Mouse (Mus musculus): ENCODE measurements at regions not wholly inside any gene's neighbourhood (a gene's known extent, or its start where the extent isn't known, plus 50 kb on each side); places are given as distances from the start of the nearest gene placed in this dataset.

DNA sequence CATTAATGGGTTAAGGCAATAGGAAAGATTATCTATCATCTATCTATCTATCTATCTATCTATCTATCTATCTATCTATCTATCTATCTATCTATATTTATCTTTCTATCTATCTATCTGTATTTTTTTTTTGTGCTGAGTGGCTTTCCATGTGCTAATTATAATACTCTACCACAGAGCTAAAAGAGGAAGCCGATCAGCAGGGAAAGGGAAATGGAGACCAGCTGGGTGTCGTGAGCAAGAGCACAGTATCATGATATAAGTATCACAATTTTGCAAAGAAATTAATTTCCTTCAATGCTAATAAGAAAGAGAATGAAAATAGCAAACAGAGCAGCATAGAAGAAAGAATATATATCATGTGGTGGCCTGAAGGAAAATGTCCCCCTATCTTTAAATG is 69.6 kb downstream of the Cldn1 start:
- no peak for DNase-seq (ENCODE audit: low spot score)

DNA sequence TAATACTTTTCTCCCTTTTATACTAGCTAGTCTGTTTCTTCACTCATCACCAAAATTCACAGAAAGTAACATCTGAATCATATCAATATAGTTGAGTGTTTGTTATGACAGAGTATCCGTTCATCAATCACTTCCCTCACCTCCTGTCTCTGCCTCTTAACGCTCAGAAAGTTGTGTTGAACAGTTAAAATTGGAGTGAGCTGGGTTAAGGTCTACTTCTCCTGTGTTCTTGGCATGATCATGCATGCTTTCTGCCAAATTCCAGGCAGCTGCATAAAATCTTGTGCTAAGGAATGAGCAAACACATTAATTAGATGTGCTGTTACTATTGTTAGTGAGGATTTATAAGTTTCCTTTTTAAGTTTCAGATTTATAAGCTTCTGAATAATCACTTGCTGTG is 79.9 kb downstream of the Cldn1 start:
- DNase-seq (ENCODE audit: low spot score): no peak

DNA sequence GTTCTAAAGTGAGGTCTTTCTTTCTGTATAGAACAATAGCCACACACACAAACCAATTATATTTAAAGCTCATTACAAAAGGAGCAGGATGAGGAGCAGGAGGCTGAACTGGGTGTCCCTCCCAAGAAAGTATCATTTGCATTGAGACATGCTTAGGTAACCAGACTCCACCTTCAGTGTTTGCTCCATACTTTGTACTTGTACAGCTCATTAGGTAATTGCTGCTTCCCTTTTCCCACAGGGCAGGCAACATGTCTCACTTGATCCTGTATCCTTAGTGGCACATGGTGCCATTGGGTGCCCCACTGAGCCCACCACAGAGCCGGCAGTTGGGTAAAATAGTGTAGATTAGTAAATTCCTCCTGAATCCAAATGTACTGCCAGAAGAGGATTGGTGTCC is 86.0 kb downstream of the Cldn1 start:
- DNase-seq (ENCODE audit: low spot score): no peak

DNA sequence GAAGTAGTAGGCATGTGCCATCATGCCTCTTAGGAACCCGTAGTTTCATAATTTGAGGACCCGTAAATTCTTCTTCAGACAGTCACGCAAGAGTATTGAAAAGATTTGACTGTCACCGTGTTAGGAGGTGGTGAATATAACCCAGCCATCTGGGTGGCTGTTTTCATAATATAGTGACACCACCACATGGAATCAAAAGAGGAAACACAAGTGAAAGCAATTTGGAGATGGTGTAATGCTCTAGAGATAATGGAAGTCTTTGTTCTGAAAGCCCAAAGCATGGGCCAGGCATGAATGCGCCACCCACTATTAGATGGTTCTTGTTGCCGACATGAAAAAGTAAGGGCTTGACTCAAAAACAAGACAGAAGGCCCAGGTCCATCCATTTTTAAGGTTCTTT is 86.9 kb downstream of the Cldn1 start:
- DNase-seq (ENCODE audit: low spot score): no peak

DNA sequence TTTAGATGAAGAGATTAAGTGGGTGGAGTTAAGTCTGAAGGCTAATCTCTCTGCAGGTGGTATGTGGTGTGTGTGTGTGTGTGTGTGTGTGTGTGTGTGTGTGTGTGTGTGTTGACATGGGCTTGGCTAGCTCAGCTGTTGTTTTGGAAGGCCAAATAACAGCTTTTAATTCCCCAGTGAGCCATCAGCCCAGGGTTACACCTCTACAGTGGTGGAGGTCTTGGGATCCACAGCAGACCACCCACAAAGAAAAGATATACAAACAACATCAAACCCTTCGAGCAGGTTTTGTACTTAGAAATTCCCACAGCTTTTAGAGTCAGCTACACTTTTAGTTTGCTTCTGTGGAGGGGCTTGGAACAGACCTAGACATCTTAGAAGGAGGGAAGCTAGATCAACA is 89.2 kb downstream of the Cldn1 start:
- no peak for DNase-seq (ENCODE audit: low spot score)

DNA sequence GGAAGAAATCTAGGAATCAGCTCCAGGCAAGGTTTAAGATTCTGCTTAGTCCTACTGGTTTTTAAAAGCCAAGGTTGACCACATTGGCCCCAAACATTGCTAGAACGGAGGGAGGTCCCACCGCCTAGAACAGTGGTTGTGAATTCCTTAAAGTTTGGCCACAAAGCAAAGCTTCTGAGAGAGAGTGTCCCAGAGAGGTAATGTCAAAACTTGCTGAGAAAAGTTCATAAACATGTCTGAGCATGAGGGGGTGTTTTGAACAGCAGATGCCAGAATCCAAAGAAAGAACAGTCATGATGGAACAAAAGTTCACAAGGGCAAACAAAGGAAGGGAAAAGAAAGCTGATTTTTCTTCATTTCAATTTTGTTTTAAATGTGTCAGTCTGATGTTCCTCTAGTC is 90.1 kb downstream of the Cldn1 start:
- DNase-seq (ENCODE audit: low spot score): no peak

DNA sequence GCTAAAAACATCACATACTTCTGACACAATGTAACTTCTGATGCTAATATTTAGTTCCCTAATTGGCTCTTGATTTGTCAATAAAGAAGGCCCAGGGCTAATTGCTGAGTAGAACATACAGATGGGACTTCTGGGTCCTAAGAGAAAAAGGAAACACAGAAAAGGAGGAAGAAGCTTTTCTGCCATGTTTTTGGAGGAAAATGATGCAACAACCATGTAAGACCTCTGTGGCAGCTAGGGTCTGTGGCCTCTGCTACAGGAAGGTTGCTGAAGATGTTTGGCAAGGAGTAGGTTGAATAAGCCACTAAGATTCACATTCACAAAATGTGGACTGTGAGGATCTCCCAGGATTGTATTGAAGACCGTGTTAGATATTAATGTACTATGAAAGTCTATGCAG is 94.9 kb downstream of the Cldn1 start:
- DNase-seq (ENCODE audit: low spot score): no peak

DNA sequence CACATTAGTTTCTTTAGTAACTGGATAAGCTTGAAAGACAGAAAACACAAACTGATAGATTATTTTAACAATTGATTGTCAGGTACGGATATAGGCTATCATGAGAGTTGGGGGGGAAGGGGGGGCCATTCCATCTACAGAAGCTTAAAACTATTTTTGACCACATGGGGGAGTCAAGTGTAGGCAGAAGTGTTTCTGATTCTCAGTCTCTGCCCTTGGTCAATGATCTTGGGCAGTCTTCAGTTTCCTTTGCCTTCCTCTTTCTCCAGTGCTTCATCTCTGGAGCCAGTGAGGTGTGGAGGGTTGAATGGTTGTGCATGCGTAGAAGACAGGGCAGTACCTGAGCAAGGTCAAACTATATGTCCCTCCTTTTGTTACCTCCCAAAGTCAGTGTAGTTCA is 118.8 kb downstream of the Cldn1 start:
- DNase-seq (ENCODE audit: low spot score): no peak

DNA sequence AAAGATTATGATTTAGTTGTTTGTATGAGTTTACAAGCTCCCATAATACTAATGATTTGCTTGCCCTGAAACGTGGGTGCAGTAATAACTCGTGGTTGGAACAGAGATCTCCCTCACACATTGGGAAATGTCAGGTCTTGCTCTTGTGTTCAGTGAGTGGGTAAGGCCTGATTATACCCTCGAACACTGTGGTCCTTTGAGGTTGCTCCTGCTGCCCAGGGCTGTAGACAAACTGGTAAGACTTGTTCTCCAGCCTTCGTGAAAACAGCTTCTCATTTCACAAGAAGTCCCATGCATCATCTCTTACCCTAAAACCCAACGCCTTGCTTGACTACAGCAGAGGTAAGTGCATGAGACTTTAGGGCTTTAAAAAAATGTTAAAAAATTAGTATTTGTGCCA is 119.9 kb downstream of the Cldn1 start:
- DNase-seq (ENCODE audit: low spot score): no peak

DNA sequence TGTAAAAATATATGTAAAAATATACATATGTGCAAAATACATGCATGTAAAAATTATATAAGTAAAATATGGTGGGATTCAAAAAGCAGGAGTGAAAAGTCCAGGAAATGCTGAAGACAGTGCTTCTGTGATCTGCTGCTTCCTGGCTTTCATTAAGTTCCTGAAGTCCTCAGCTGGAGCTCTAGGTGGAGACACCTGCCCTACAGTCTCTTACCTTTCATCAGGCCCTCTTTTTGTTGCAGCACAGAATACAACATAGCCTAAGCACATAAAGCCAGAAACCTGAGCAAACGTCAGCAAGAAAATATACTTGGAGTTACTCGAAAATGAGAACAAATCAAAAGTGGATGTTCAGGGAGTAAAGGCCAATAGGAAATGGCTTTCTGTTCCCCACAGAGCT is 120.6 kb downstream of the Cldn1 start:
- no peak for DNase-seq (ENCODE audit: low spot score)

DNA sequence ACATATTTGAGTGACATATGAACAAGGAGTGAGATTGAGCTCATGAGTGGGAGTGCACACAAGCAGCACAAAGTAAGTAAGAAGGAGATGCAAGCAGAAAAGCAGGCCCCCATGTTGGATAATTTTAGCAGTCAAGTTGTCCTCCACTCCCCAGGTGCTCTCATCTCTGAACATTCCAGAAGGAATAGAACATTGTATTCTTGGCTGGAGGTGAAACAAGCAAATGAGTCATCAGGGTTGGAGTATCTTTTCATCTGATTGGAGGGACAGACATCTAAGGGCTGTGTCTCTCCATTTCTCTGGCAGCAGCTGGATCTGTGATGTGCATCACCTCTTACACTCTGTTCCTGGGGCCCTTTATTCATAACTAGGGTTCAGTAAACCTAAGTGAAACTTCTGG is 122.7 kb downstream of the Cldn1 start:
- no peak for DNase-seq (ENCODE audit: low spot score)

DNA sequence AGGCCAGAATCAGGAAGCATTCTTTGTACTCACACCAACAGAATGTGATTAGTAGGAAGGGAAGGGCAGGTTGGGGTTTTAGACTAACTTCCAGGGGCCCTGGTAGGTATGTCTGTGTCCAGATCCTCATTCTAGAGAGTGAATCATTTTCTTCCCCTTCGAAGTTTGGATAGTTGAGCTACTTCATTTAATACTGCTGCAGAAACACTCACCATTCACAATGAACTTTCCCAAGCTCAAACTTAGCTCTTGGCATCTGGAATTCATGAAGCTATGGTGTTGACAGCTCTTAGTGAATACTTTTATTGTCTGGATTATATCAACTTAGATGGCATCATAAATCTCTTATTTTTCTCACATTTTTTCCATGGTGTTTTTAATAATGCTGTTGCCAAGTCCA is 123.7 kb downstream of the Cldn1 start:
- DNase-seq (ENCODE audit: low spot score): no peak

DNA sequence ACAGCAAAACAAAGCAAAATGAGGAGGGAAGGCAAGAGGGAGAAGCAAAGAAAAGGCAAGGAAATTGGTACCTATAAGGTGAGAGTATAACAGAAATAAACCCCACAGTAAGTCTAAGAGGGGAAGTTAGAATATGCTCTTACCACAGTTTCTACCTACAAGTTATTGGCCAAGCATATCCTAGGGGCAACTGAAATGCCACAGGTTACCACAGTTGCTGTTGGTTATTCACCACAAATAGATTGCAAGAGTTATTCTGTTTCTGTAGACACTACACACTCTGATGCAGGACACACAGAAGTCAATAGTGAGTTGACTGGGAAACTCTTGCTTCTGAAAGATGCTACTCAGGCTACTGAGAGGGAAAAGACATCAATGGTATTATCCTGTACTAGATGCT is 129.7 kb upstream of the P3h2 start:
- no peak for DNase-seq (ENCODE audit: low spot score)

DNA sequence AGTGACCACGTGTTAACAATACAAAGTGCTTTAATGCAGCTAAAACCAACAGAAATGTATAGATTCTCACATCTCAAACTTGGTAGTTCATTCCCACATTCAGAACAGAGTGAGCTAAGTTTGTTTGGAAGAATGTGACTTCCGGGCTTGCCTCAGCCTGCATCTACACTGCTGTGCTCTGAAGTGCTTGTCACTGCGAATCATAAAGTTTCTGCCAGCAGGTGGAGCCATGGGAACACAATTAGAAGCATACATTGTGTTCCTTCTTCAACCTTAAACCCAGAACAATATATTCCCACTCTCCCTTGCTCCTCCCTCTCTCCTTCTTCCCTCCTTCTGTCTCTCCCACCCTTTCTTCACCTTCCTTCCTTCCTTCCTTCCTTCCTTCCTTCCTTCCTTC is 128.5 kb upstream of the P3h2 start:
- DNase-seq (ENCODE audit: low spot score): peak; percentile 83

DNA sequence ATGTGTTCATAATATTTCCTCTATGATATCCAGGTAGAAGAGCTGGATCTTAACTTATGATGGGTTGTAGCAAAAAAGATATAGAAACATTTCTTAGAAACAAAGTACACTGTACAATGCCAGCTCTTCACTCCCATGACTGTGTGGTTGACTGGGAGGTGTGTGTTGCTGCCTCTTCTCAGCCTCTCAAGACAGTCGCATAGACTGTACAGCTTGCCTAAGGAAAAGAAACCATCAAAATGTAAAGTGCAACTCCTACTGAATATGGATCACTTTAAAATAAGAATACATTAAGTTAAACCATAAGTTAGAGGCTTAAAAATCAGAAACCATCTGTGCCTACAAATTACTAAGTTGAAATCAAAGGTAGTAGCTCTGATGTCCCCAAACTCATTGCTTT is 125.5 kb upstream of the P3h2 start:
- DNase-seq (ENCODE audit: low spot score): no peak

DNA sequence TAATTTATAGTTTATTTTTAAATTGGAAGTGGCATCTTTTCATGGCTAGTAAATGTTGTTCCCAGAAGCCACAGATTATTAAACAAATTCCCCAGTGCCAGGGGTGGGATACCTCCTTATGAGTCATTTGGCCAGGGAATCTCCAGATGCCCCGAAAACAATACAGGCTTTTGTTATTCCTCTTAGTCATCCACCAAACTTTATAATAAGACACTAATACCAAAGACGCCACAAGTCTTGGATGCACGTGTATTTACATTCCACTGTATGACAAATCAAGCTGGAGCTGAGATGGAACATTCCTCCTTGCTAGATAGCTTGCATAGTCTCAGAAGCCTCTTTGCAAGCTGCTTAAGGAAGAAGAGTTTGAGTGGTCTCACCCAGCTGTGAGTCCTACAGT is 105.8 kb upstream of the P3h2 start:
- no peak for DNase-seq (ENCODE audit: low spot score)

DNA sequence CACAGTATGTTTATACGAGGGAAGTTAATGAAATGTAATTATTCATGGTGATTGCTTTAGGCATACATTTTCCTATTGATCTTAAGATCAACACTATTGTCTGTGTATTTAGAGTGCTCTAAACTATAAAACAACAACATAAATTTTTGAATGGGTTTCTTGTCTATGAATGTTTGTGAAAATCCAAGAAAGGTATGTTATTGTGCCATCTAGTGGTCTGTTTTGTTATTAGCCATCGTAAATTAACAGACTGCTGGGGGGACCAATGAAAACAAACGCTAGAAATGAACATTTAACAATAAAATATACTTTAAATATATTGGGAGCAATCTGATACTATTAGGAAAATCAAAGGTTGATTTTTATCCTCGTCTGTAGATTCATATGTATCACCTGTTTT is 93.5 kb upstream of the P3h2 start:
- peak; percentile 11 for DNase-seq (ENCODE audit: low spot score)

DNA sequence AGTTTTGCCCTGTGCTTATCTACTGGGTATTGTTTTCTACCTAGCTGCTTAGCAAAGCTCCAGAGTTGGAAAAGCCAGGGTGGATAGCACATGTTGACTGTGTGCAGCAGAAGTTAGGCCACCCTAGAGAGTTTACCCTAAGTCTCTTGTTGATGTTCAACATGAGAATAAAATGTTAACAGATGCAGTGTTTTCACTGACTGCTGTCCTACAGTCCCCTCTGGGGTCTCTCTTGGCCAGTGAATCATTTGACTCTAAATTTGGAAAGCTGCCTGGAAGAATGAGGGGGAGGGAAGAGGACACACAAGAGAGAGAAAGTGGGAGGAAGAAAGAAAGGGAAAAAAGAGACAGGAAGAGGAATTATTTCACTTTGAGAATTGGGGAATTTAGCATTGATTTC is 90.8 kb upstream of the P3h2 start:
- no peak for DNase-seq (ENCODE audit: low spot score)

DNA sequence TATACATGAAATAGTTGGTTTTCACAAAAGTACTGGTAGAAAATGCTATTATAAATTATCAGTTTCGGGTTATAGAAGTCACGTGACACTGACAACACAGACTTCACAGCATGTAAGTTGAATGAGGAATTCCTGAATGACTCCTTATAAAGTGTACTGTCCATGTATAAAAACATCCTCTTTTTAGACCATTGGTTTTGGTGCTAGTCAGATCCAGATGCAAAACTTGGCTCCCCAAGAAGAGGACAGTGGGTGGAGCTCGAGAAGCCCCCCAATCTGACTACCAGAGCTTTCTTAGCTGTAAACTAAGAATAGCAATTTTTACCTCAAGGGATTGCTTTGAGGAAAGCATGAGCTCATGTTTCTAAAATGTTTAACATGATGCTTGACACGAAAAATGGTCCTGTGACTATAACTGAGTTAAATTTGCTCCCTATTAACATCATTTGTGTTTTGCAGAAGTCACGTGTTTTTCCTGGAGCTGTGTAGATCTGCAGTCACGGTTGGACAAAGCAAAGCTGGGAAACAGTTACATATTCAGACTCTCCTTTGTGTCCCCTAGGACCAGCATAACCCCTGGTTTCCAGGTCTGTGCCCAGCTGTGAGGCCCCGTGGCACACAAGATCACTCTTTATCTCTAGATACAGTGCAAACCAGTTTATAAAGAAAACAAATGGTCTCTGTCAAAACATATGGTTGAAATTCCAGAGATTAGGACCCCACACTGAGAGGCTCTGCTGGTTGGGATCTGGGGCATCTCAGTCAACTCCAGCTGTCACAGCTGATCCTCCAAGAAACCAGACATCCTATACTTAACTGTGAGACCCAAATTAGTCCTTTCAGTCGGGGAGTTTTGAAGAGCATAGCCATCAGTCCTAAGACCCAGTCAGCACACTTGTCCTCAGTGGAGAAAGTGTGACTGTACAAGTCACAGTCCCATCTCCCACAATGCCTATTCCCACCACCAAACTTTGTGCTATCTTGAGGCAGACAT is 80.0 kb upstream of the P3h2 start:
- DNase-seq (ENCODE audit: low spot score): no peak

DNA sequence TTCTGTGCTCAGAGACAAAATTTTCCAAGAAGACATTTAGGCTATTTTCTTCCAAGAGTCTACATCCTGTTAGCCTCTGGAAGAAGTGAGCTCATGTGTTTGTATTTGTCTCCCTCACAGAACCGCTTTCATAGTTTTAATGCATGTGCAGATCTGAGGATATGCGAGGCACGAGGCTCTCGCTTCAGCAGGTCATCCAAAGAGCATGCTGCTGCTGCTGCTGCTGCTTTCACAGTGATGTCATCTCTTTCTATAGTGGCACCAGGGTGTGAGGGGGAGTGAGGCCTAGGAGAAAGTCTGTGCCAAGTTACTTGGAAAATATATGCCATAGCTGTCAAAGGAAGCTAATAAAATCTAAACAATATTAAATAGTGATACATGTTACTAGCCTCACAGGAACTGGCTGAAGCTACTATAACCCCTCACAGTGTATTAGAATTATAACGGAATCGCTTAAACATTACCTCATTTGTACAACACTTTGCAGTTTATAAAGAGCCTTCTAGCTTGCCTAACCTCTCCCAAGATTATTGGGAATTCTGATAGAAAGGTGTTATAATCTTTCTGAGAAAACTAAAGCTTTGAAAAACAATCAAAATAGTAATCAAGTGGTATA is 79.2 kb upstream of the P3h2 start:
- no peak for DNase-seq (ENCODE audit: low spot score)

DNA sequence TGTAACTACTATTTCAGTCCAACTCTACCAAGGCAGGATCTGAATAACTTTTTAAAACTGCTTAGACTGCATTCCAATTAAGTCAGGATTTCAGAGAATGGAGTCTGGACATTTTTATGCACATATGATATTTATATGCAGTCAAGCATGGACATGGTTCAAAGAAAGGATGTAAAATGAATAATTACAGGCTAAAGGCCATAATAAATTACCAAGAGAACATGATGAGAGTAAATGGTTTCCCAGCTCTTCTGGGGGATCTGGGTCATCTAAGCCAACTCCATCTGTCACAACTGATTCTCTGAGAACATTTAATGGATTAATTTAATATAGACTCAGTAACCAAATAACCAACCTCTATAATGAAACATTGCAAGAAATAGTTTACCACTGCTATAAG is 77.9 kb upstream of the P3h2 start:
- DNase-seq (ENCODE audit: low spot score): no peak

DNA sequence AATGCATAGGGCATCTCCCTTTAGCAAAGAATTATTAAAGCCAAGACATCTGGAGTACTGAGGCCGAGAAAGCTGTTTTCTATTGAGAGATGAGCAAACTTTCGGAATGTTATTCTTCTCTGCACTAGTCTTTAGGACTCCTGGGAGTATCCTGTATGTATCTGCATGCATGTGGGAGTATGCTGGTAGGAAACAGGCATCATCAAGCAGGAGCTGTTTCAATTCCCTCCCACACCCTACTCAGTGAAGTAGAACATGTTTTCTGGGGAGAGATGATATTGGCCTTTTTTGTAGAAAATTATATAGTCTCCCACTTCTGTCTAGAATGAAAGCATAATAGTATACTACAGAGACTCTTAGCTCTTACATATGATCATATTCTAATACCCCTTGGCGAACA is 76.1 kb upstream of the P3h2 start:
- DNase-seq (ENCODE audit: low spot score): no peak

DNA sequence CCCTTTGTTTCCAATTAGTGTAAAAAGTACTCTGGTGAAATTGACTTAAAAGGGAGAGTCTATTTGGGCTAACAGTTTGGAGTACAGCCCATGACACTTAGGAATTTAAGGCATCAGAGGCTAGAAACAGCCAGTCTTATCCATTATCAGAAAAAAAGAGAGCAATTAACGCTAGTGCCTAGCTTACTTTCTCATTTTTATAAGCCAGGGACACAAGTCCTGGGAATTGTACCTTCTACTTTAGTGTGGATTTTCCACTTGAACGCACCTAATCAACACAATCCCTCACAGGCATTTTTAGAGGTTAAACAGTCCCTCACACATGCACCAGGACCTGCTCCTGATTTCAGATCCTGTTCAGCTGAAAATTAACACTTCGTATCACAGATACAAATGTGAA is 65.9 kb upstream of the P3h2 start:
- no peak for DNase-seq (ENCODE audit: low spot score)

DNA sequence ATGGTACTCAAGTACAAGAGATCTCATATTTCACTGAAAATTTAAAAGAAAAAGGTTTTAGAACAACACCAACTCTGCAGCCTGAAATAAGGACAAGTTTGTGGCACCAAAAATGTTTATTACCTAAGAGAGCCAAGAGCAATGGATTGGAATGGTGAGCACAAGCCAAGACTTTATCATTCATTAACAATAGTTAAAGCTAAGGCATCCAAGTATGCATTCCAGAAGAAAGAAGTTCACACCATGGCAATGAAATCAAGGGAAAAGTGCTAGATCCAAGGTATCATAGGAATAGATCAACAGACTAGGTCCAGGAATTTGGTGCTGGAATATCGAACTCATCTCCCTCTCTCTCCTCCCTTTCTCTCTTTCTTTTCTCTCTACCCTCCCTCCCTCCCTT is 63.8 kb upstream of the P3h2 start:
- DNase-seq (ENCODE audit: low spot score): no peak

Data from left cerebral cortex, adult 11 months (tissue).